Mouse (Mus musculus) ES-Bruce4 (cell line): ENCODE results near the gene Asl. TPM values are rescaled to one million over a fixed set of nuclear protein-coding genes. Genes with fewer than 3 reads are reported as not detected.

Experiments
- H3K27ac ChIP-seq: 2 replicates; pipeline ENCODE4 v1.5.1; 2012; ENCODE audit warnings: low read length, inconsistent platforms; ENCODE audit not compliant: insufficient read depth
- H3K27me3 ChIP-seq: 2 replicates; pipeline ENCODE4 v1.6.1; 2012; ENCODE audit warnings: mild to moderate bottlenecking, low read length, inconsistent platforms; ENCODE audit not compliant: control insufficient read depth, poor library complexity, insufficient read depth, severe bottlenecking
- H3K36me3 ChIP-seq: 2 replicates; pipeline ENCODE4 v1.6.1; 2012; ENCODE audit warnings: inconsistent platforms, mild to moderate bottlenecking, low read length, moderate library complexity; ENCODE audit not compliant: control insufficient read depth, poor library complexity, insufficient read depth, severe bottlenecking
- H3K4me1 ChIP-seq: one replicate; pipeline ENCODE4 v1.8.1; 2011; ENCODE audit warnings: low read length; ENCODE audit not compliant: control insufficient read depth, insufficient read depth
- H3K4me3 ChIP-seq: 2 replicates; pipeline ENCODE4 v1.5.1; 2011; ENCODE audit warnings: low read depth, mild to moderate bottlenecking, low read length
- H3K9ac ChIP-seq: 2 replicates; pipeline ENCODE4 v1.6.1; 2012; ENCODE audit warnings: low read depth, mild to moderate bottlenecking, inconsistent platforms; ENCODE audit not compliant: poor library complexity, severe bottlenecking
- H3K9me3 ChIP-seq: replicated peaks from 2 replicates; pipeline ENCODE4 v1.6.1; 2012; ENCODE audit warnings: mild to moderate bottlenecking, low read length, inconsistent platforms; ENCODE audit not compliant: control insufficient read depth, poor library complexity, insufficient read depth, severe bottlenecking
- CTCF ChIP-seq: IDR thresholded peaks from one replicate; pipeline ENCODE4 v1.8.1; 2011; ENCODE audit warnings: low read depth, low read length
- EP300 ChIP-seq: IDR thresholded peaks from 2 replicates; pipeline ENCODE4 v1.6.1; 2011; ENCODE audit warnings: low read depth, low read length; ENCODE audit not compliant: insufficient read depth
- POLR2A ChIP-seq: IDR thresholded peaks from one replicate; pipeline ENCODE4 v1.8.1; 2011; ENCODE audit warnings: low read length; ENCODE audit not compliant: insufficient read depth
- polyA plus RNA-seq: library from polyadenylated mRNA; stranded (reverse); fragments of >200 nt; gene quantifications from 2 replicates; pipeline ENCODE4 v1.2.4, GENCODE M21; 2011; ENCODE audit warnings: low read depth; ENCODE audit not compliant: missing spikeins, insufficient read depth, insufficient read length

Asl gene
- polyA plus RNA-seq, 1 experiment: 63.4 TPM

DNA sequence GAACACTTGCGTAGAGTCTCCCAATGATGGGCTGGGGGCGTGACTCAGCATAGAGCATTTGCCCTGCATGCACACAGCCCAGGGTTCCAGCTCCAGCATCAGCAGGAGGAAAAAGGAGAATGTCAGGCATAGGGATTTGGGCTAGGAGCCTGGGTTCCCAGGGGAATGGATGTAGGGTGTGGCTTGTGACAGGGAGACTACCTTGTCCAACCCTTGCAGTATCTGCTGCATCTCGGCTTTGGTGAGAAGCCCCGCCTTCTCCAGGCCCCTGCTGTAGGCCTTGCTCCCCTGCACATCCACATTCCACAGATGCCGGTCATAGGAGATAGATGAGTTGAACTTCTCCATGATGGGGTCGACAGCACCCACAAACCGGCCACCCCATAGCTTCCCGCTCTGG, 9.6 kb downstream of the Asl start:
- H3K36me3 ChIP-seq: no peaks in the 10 kb centered on the region
- no peak overlapping the region for H3K4me3 ChIP-seq
- H3K4me1 ChIP-seq: no peaks in the 10 kb centered on the region
- H3K9ac ChIP-seq: no peak overlapping the region
- H3K27me3 ChIP-seq: no peaks in the 10 kb centered on the region
- TF ChIP-seq CTCF (no peak), EP300 (no peak), POLR2A (no peak)
- H3K27ac ChIP-seq: no peak overlapping the region
- no peaks in the 10 kb centered on the region for H3K9me3 ChIP-seq

GRCm38 (mm10) chr5:130015104-130015503, 13.9 kb downstream of the Asl start:
- Histone ChIP-seq H3K4me1 (no peaks in the 10 kb centered on the region), H3K27me3 (no peaks in the 10 kb centered on the region), H3K36me3 (no peaks in the 10 kb centered on the region), H3K9ac (no peak overlapping the region), H3K9me3 (peaks cover 6% of the 10 kb centered on the region), H3K4me3 (no peak overlapping the region), H3K27ac (no peak overlapping the region)
- TF ChIP-seq CTCF: no peak

- Histone ChIP-seq H3K9ac (no peak overlapping the region), H3K36me3 (no peaks in the 10 kb centered on the region), H3K27ac (no peak overlapping the region), H3K9me3 (peaks cover 6% of the 10 kb centered on the region), H3K27me3 (no peaks in the 10 kb centered on the region), H3K4me1 (no peaks in the 10 kb centered on the region), H3K4me3 (no peak overlapping the region)
- TF ChIP-seq EP300: no peak
- TF ChIP-seq POLR2A: no peak
- peak; percentile 48 for TF ChIP-seq CTCF
Observed at GRCm38 (mm10) chr5:130010961-130011360, 18.1 kb downstream of the Asl start.

DNA sequence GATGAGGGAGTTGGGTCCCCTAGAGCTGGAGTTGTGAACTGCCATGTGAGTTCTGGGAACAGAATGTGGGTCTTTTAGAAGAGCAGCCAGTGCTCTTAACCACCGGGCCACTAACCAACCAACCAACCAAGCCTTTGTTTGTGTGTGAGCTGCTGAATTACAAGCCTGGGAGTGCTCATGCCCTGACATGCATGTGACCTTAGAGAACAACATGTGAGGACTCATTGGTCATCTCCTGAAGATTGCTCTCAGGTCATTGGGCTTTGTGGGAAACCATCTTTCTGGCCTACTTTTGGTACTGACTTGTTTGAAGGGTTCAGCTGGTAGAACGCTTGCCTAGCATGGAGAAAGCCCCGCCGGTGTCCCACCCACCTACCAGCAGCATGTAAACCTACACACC, 19.3 kb downstream of the Asl start:
- no peaks in the 10 kb centered on the region for H3K4me1 ChIP-seq

GRCm38 (mm10) chr5:130008034-130008590, 20.9 kb downstream of the Asl start:
- Histone ChIP-seq H3K4me3 (no peak overlapping the region), H3K9me3 (peaks cover 6% of the 10 kb centered on the region), H3K36me3 (no peaks in the 10 kb centered on the region), H3K4me1 (peaks cover 3% of the 10 kb centered on the region), H3K27ac (no peak overlapping the region), H3K27me3 (no peaks in the 10 kb centered on the region), H3K9ac (no peak overlapping the region)
- TF ChIP-seq CTCF (no peak), POLR2A (no peak), EP300 (no peak)

More for the DNA sequence above, 19.3 kb downstream of the Asl start:
- Histone ChIP-seq H3K27me3 (no peaks in the 10 kb centered on the region), H3K4me3 (no peak overlapping the region), H3K27ac (no peak overlapping the region), H3K36me3 (no peaks in the 10 kb centered on the region), H3K9ac (no peak overlapping the region), H3K9me3 (peaks cover 6% of the 10 kb centered on the region)
- TF ChIP-seq POLR2A: no peak
- no peak for TF ChIP-seq CTCF
- no peak for TF ChIP-seq EP300

GRCm38 (mm10) chr5:130007344-130007743, 21.7 kb downstream of the Asl start:
- H3K36me3 ChIP-seq: no peaks in the 10 kb centered on the region
- H3K27ac ChIP-seq: no peak overlapping the region
- H3K9ac ChIP-seq: no peak overlapping the region
- H3K4me1 ChIP-seq: peaks cover 6% of the 10 kb centered on the region
- TF ChIP-seq POLR2A (no peak), CTCF (peak; percentile 15)
- H3K27me3 ChIP-seq: no peaks in the 10 kb centered on the region
- H3K9me3 ChIP-seq: peaks cover 6% of the 10 kb centered on the region
- H3K4me3 ChIP-seq: no peak overlapping the region
